Mouse (Mus musculus) heart, adult 2 months (tissue): ENCODE measurements around the gene Plekhg3.

Experiments used
- CTCF ChIP-seq: fragments of 200-600 bp; IDR thresholded peaks from 2 replicates; pipeline ENCODE4 v1.8.1; 2022; ENCODE audit warnings: antibody characterized with exemption, mild to moderate bottlenecking, moderate library complexity
- POLR2A ChIP-seq: fragments of 200-500 bp; IDR thresholded peaks from 2 replicates; pipeline ENCODE4 v1.6.1; 2011; ENCODE audit warnings: mild to moderate bottlenecking, low read depth, low read length, control low read depth; ENCODE audit not compliant: insufficient read depth

- TF ChIP-seq CTCF, result 0 out of 2 replicates have a peak, but pooled peaks have one; percentile 2
- TF ChIP-seq POLR2A, result no peak
Observed at GRCm38 (mm10) chr12:76518909-76519842, 11.5 kb upstream of the Plekhg3 start.
